Mouse (Mus musculus): Measurements from ENCODE around the gene Ceacam19. TPM values are rescaled to one million over a fixed set of nuclear protein-coding genes. Genes with fewer than 3 reads are reported as not detected.

Ceacam19 gene
- total RNA-seq, 2 experiments from 2014 or later, result not detected

DNA sequence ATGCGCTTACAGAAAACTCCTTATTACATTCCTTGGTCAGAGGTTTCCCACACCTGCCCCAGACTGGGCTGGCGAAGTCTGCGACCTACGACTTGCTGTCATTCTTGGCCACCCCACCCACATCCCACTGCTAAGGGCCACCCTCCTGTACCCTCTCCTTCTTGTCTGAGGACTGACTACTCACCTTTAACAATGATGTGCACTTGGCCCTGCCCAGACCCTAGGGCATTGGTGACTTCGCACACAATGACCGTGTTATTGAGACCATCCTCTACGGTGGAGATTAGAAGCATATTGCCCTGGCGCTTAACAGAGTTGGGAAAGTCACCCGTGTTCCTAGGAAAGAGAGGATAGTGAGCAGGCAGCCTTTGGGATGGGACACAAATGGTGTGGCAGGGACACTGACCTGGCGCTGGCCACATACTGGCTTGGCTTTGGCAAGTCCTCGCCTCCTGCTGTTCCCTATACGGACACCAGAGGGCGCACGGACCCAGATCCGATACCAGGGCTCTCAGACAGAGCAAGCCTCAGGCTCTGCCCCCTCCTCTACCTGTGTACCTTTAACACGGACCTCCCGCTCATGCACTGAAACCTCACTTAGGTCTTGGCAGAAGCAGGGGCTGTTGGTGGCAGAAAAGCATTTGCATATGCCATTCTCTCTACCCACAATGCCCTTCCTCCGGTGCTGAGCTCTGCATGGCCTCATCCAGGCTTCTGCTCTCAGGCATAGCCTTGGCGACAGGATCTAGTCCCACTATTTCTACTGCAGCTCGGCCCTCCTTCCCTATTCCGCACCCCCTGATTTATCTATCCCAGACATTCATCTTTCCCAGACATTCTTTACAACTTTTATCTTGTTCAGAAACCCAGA lies 22.9 kb upstream of the Ceacam19 start:
- intact Hi-C loops (cut with DNase I), result loop anchor here (2.0 kb wide), 1 partner anchor 46 kb away; no protein-coding TSS in a partner anchor
- peak in 1 of 2 experiments; percentile 82 for DNase-seq (ENCODE audit: extremely low spot score in 1 of 2, low spot score in 2 of 2)

DNA sequence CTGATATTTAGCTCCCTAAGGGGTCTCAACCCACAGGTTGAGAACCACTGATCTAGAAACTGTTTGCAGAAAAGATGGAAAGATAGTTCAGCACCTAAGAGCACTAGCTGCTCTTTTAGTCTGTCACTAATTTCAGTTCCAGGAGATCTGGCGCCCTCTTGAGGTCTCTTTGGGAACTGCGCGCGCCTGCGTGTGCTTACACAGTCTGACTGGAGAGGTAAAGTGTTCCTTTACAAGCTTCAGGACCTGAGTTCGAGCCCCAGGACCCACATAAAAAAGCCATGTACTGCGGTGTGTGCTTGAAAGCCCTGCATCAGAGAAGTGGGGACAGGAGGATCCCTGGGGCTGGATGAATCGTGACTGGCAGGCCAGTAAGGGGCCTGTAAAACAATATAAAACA lies 2.1 kb upstream of the Ceacam19 start:
- DNase-seq (ENCODE audit: extremely low spot score in 1 of 2, low spot score in 2 of 2), result peak in 1 of 2 experiments; percentile 52
- intact Hi-C loops (cut with DNase I), result no loop called here

DNA sequence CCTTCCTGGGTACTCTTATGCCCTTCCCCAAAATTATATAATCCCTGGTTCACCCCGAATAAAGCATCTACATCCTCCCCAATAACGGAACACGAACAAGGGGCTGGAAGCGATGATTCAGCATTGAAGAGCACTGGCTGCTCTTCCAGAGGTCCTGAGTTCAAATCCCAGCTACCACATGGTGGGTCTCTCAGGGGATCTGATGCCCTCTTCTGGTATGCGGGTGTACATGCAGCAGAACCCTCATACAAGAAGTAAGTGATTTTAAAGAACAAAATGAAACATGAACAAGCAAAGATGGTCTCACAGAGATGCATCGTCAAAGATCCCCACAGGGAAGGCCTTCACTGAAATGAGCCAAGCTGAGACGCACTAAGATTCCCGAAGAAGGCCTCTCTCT lies 7.0 kb downstream of the Ceacam19 start:
- intact Hi-C loops (cut with DNase I), result no loop called here

DNA sequence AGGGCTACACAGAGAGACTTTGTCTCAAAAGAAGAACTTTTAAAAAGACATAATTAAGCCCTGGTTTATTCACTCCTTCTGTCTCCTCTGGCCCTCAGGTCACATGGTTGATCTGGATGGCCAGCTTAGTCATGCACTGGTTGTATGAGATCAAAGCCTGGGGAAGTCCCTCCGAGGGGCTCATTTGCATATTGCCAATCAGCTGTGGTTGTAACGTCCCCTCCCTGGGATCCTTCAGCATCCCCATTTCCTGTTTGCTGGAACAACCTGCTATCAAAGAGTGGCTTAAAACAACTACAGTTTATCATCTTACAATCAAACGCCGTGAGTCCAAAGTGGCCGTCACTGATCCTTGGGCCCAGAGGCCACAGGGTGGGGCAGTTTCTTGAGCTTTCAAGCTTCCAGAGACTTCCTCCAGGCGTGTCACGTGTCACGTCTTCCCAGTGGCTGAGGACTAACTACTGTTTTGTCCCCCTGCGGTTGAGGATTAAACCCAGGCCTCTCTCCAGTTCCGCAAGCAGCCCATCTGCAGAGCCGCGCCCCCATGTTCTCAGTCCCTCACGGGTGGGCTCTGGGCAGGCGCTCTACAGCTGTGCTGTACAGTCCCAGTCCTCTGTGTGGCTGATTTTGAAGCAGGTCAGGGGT lies 10.9 kb downstream of the Ceacam19 start:
- no peak for DNase-seq (ENCODE audit: extremely low spot score in 1 of 2, low spot score in 2 of 2)
- intact Hi-C loops (cut with DNase I), result no loop called here

More for the DNA sequence above, 7.0 kb downstream of the Ceacam19 start:
- no peak for DNase-seq (ENCODE audit: extremely low spot score in 1 of 2, low spot score in 2 of 2)

DNA sequence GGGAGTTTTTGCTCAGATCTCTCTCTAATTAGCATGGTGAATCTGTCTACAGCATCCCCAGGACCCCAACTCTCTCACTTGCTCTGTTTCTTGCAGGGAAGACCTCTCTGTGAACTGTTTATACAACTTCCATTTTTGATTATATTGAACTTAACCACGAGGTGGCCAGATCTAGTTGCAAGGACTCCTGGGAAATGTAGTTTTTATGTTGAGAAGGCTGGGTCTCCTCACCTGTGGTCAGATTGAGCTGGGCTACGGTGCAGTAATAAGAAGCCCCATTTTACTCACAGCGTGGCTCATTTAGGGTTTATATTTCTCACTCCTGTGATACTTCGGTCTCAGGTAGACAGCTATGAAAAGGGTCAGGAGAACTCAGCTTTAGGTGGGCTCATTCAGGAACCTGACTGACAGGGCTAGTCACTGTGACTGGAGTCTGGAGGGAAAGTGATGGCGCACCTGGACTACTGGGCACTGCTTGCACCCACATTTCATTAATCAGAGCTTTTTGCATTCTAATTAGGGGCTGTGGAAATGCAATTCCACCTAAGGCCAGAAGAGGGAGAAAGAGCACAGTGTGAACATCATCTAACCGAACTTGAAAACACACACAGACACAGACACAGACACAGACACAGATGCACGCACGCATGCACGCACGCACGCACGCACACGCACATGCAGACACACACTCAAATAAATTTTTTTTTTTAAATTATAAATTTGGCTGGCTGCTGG lies 11.7 kb downstream of the Ceacam19 start:
- peak in 1 of 2 experiments; percentile 38 for DNase-seq (ENCODE audit: extremely low spot score in 1 of 2, low spot score in 2 of 2)
- intact Hi-C loops (cut with DNase I), result no loop called here

DNA sequence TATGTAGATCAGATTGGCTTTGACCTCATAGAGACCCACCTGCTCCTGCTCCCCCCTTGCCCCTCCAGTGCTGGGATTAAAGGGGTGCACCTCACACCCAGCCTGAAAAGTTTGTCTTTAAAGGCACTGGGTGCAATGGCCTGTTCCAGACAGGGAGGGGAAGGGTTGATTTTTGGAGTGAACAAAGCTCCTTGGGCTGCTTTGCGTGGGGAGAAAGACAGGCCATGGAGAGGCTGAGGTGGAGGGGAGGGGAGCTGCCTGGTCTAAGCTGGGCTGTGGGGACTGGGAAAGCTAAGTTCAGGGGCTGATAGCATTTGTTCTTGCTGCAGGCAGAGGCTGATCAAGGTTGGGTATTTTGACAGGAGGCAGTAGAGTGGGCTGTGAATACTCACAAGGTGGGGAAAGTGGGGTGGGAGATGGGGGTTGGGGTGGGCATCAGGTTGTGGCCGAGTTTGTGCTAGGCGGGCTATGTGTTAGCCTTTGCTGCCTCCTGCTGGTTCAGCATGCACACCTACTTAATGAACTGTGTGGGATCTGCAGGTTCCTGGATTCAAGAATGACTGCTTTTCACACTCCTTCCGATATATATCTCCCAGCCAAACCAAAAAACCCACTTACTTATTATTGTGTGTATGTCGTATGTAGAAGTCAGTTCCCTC lies 15.7 kb downstream of the Ceacam19 start:
- intact Hi-C loops (cut with DNase I), result loop anchor here (5.0 kb wide), 1 partner anchor 75 kb away; the partner anchor contains the start of gene Cblc

DNA sequence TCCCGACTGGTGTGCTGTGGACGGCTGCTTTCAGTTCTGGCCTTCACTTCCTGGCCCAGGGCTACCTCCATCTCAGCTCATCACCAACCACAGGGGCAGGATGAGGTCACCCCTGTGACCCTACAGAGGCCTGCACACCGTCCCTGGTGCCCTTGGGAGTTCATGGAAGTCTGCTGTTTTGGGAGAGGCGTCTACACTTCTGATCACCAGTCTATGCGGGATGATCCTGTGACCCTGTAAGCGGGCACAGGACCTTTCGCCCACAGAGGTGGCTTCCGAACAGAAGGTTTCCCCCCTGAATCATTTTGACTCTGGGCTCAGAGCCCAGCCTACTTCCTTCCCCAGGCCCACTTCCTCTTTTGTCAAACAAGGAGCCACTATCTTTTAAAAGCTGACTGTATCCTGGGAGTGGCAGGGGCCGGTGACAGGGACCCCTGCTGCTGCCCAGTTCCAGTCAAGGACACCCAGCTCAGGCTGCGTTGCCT lies 16.6 kb downstream of the Ceacam19 start:
- intact Hi-C loops (cut with DNase I), result loop anchor here (5.0 kb wide), 1 partner anchor 74 kb away; the partner anchor contains the start of gene Cblc
- no peak for DNase-seq (ENCODE audit: extremely low spot score in 1 of 2, low spot score in 2 of 2)

More for the DNA sequence above, 15.7 kb downstream of the Ceacam19 start:
- no peak for DNase-seq (ENCODE audit: extremely low spot score in 1 of 2, low spot score in 2 of 2)

DNA sequence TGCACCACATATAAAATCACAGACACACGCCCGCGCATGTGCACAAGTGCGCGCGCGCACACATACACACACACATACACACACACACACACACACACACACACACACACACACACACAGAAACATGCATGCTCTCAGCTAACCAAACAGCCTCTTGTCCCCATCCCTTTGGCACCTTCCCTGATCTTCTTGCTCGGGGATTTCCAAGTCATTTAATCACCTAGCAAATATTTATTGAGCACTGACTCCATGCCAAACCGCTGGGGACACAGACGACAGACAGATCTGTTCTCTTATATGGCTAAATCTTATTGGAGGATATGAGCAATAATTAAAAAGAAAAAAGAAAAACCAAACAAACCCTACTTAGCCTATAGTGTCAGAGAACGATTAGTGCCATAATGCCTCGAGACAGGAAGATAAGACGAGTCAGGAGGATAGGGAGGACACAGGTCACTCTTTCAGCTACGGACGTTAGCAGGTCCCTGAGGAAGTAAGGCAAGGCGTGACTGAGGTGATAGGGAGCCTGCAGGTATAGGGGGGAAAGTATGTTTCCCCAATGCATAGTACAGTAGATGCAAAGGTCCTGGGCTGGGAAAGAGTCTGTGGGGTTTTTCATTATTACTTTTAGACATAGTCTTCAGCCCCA lies 19.9 kb downstream of the Ceacam19 start:
- DNase-seq (ENCODE audit: extremely low spot score in 1 of 2, low spot score in 2 of 2), result no peak
- intact Hi-C loops (cut with DNase I), result no loop called here

DNA sequence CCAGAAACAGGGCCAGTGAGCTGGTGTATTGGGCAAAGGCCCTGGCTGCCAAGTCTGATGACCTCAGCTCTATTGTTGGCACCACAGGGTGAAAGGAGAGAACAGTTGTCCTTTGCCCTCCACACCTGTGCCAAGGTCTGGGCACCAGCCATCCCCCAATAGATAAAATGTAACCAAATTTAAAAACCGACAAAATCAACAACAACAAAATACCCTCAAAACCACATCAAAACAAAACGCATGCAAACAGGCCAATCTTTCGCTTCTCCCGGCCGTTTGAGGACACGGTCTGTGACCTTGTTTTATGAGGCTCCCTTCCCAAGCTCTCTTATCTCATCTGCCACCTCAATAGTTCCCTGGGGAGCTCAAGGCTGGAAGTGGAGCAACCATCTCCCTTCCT lies 21.3 kb downstream of the Ceacam19 start:
- intact Hi-C loops (cut with DNase I), result no loop called here
- no peak for DNase-seq (ENCODE audit: extremely low spot score in 1 of 2, low spot score in 2 of 2)

DNA sequence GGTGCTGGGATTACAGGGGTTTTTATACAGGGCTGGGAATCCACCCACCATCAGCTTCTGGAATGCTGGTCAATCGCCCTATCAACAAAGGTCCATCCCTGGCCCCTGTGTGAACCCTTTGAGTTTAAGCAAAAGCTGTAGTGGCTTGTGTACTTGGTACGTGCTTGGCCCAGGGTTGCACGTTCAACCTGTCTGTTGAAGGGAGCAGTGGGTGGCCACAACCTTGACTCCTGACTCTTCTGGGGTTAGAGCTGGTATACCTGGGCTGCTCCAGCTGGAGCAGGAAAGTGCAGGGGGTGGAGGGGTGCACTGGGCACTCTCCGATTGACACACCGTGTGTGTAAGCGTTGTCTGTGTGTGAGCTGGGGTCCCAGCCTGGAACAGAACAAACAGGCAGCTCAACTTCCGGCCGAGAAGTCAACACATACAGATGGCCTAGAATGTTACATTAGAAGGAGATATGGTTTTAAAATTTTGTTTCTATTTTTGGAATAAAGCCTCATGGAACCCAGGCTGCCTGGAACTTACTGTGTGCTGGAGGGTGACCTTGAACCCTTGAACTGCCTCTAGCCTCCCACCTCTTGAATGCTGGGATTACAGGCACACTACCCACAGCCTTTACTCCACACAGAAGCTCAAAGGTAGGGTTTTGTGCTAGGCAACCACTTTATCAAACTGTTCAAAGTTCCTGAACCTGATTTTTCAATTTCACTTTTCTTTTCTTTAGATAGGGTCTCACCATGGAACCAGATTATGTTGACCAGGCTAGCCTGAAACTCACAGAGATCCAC lies 22.3 kb downstream of the Ceacam19 start:
- intact Hi-C loops (cut with DNase I), result no loop called here
- DNase-seq (ENCODE audit: extremely low spot score in 1 of 2, low spot score in 2 of 2), result no peak

DNA sequence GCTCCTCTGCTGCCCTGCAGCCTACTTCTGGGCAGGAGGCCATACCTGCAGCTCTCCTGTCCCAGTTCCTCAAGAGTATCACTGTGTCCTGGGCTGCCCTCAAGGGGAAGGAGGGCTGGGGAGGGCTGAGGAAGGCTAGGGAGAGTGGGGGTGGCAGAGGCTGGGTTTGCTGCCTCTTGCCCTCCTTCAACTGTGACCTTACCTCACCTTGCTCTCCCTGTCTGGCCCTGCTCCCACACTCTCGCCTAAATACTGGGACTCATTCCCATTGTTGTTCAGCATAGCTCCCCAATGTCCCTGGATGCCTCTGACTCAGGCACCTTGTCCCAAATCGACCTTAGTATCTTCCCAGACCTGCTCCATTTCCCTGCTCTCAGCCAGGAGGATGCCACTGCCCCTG lies 23.5 kb downstream of the Ceacam19 start:
- intact Hi-C loops (cut with DNase I), result no loop called here
- DNase-seq (ENCODE audit: extremely low spot score in 1 of 2, low spot score in 2 of 2), result no peak

DNA sequence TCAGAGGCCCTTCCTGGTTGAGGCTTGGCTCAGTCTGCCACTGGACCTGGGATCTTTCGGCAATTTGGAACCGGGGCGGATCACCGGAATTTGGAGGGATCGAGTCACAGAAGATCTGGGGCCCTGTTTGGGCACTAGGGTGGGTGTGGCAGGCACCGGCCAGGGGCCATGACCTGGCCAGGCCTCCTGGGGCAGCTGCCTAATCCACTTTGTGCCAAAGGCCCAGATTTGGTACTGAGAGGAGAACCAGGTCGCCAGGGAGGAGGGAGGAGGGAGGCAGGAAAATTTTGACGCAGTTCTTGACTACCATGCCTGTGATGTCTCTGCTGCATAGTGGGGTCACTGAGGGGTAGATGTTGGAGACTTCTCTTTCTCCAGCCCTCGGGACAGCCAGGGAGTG lies 26.6 kb downstream of the Ceacam19 start, which contains the start of gene Ceacam16:
Gene Ceacam16 (minus strand): TSS at position 101 of the 400 bp plus-strand sequence.
- DNase-seq (ENCODE audit: extremely low spot score in 1 of 2, low spot score in 2 of 2), result no peak
- intact Hi-C loops (cut with DNase I), result no loop called here

DNA sequence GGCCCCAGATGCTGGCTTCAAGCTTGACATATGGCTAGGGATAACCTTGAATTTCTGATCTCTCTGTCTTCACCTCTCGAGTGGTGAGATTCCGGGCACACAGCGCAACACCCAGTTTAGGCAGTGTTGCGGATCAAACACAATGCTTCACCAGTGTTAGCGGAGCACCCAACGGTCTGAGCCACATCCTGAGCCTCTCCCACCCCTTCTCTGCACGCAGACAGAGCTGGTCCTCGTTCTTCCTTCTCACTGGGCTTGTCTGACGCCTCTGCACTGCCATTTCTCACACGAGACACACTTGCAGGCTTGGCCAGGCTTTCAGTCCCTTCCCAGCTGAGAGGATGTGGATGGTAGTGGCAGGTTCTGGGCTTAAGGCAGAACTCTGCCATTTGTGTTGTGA lies 28.0 kb downstream of the Ceacam19 start:
- no peak for DNase-seq (ENCODE audit: extremely low spot score in 1 of 2, low spot score in 2 of 2)
- intact Hi-C loops (cut with DNase I), result no loop called here

DNA sequence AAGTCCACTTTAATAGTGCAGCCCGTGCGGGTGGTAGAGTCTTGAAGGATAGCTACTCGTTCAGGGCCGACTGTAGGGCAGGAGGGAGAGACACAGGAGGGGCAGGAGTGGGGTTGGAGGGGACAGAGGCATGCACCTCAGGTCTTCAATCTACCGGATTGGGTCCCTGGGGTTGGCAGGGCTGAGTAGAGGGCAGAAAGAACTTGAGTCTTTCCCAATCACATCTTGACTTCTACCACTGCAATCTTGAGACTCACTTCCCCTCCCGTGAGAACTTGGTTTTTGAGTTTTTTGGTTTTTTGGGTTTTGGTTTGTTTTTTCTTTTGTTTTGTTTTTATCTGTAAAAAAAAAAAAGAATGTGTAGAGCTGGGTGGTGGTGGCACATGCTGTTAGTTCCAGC lies 31.5 kb downstream of the Ceacam19 start:
- no peak for DNase-seq (ENCODE audit: extremely low spot score in 1 of 2, low spot score in 2 of 2)
- intact Hi-C loops (cut with DNase I), result no loop called here

DNA sequence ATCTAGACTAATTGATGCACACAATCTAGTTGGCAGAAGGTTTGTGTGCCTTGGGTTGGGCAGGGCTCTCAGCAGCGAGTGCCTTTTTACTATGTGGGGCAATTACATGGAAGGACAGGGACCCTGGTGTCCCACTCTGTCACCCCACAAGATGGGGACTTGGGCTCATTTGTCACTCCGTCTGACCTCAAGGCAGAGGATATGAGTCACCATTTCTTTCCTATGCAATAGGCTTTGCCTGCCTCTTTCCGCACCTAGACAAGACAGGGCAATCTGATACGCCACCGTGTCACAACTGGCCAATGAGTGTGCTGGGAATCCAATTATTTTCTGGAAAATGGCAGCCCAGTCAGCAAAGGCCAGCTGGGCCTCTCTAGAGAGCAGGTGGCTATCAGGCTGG lies 32.1 kb downstream of the Ceacam19 start:
- no peak for DNase-seq (ENCODE audit: extremely low spot score in 1 of 2, low spot score in 2 of 2)
- intact Hi-C loops (cut with DNase I), result no loop called here

DNA sequence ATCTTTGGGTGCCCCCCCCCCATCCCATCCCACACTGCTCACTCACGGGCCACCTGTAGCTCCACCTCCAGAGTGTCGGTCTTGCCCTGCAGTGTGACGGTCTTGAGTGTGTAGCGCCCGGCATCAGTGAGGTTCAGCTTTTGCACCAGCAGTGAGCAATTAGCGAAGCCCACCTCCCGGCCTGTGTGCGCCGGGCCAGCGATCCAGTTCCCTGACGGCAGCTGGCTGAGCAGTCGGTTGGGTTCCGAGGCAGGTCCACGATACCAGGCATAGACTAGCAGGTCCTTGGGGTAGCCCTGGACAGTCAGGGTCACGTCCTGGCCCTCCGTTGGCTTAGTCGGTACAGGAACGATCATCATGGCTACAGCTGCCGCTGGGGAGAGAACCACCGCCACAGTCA lies 34.2 kb downstream of the Ceacam19 start:
- no peak for DNase-seq (ENCODE audit: extremely low spot score in 1 of 2, low spot score in 2 of 2)
- intact Hi-C loops (cut with DNase I), result no loop called here

DNA sequence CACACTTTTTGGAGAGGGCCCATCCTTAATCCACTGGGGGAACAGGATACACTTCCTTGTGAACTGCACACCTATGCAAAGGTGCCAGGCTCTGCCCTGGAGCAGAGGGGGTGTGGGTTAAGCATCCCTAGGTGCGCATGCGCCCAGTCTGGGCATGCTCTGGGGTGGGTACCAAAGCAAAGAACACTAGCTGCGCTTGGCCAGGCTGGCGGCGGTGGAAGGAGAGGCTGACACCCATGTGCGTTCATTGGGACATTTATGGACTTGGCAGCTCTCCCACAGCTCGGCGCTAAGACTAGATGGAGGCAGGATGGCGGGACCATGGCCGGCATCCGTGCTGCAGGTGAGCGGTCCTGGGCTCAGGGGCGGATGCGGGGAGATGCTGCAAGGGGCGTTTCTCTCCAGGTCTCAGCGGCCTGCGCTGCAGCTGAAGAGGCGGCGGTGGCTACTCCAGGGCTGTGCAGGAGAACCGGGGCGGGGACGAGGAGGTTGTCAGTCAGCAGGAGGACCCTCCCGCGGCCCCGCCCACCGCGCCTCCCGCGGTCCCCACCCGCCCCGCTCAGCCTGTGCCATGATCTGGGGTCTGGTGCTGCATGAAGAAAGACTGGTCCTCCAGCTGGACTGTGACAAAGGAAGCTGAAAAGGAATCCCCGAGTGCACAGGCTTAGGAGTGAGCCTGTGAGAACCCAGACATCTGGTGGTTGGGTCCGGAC lies 35.8 kb downstream of the Ceacam19 start, which contains the start of gene Gm19345:
Gene Gm19345 (plus strand): TSS at position 146 of the 713 bp plus-strand sequence.
- DNase-seq (ENCODE audit: extremely low spot score in 1 of 2, low spot score in 2 of 2), result peak in 1 of 2 experiments; percentile 67

More for the DNA sequence above, 35.8 kb downstream of the Ceacam19 start, which contains the start of gene Gm19345:
- intact Hi-C loops (cut with DNase I), result no loop called here
